Mouse (Mus musculus) lung, embryonic 14.5 days (tissue): Measurements from ENCODE around the gene Ssr4. TPM values are rescaled to one million over a fixed set of nuclear protein-coding genes. Genes with fewer than 3 reads are reported as not detected.

ENCODE experiments used
- ATAC-seq: fragments of 200-750 bp; cut with Nextera tagmentation; 2 replicates; pipeline ENCODE4 v1.8.0; 2017; ENCODE audit warnings: mild to moderate bottlenecking, moderate TSS enrichment, moderate library complexity; ENCODE audit not compliant: insufficient read depth
- DNase-seq: peaks from one replicate; pipeline ENCODE4 v3.0.0-alpha.2; 2015
- H3K27ac ChIP-seq: fragments of 300-500 bp; sonication (generic); 2 replicates; pipeline ENCODE4 v1.5.1; 2014; ENCODE audit warnings: low read depth, mild to moderate bottlenecking, moderate library complexity
- H3K27me3 ChIP-seq: fragments of 300-500 bp; sonication (generic); 2 replicates; pipeline ENCODE4 v1.6.1; 2014; ENCODE audit warnings: low read length, control low read depth; ENCODE audit not compliant: insufficient read depth
- H3K36me3 ChIP-seq: fragments of 300-500 bp; sonication (generic); 2 replicates; pipeline ENCODE4 v1.6.1; 2014; ENCODE audit warnings: control low read depth; ENCODE audit not compliant: insufficient read depth
- H3K4me1 ChIP-seq: fragments of 300-500 bp; sonication (generic); 2 replicates; pipeline ENCODE4 v1.6.1; 2014; ENCODE audit warnings: antibody characterized with exemption, control low read depth; ENCODE audit not compliant: insufficient read depth
- H3K4me2 ChIP-seq: fragments of 300-500 bp; sonication (generic); 2 replicates; pipeline ENCODE4 v1.6.1; 2014; ENCODE audit warnings: mild to moderate bottlenecking
- H3K4me3 ChIP-seq: fragments of 300-500 bp; sonication (generic); 2 replicates; pipeline ENCODE4 v1.5.1; 2014; ENCODE audit warnings: low read depth, low read length
- H3K9ac ChIP-seq: fragments of 300-500 bp; sonication (generic); 2 replicates; pipeline ENCODE4 v1.6.1; 2014
- H3K9me3 ChIP-seq: fragments of 300-500 bp; sonication (generic); 2 replicates; pipeline ENCODE4 v1.6.1; 2016; ENCODE audit warnings: low read depth, low read length, control low read depth
- CTCF ChIP-seq: IDR thresholded peaks from 2 replicates; pipeline ENCODE4 v1.5.1; 2016; ENCODE audit warnings: antibody characterized with exemption, low read depth
- WGBS: fragments of 180-500 bp; shearing (Covaris S2); extraction: QIAGEN DNeasy Blood & Tissue Kit; methylation state at CpG from one replicate; pipeline ENCODE4 v1.1.7; 2014; 5-methylcytosine and 5-hydroxymethylcytosine counted together
- polyA plus RNA-seq: library from polyadenylated mRNA; unstranded; fragments of >200 nt; fragmentation: Nextera tagmentation; extraction: Ambion mirVana; gene quantifications from 2 replicates; pipeline ENCODE4 v1.2.1, GENCODE M21; 2014

Gene Ssr4
- polyA plus RNA-seq, 1 experiment from 2014 or later: 199 TPM

DNA sequence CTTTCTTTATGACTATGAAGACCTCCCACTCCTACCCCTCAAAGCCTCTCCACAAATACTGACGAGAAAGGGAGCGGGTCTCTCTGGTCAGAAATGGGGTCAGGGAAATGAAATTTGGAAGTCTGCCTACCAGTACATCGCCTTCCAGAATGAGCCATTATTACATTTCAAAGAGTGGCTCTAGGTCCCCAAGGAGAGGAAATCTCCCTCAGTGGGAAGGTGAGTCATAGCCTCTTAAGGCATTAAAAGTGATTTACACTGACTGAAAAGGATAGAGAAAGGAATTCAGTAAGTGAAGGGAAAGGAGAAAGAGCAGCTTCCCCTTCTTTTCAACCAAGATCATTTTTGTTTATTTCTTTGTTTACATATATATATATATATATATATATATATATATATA, 49.9 kb downstream of the Ssr4 start:
- WGBS: 87% methylated on average over 3 of the region's 3 CpGs
- Histone ChIP-seq H3K27me3 (no peaks in the 10 kb centered on the region), H3K9ac (no peak overlapping the region), H3K9me3 (no peaks in the 10 kb centered on the region), H3K4me1 (no peaks in the 10 kb centered on the region), H3K27ac (no peak overlapping the region), H3K4me2 (no peak overlapping the region), H3K4me3 (no peak overlapping the region), H3K36me3 (no peaks in the 10 kb centered on the region)
- DNase-seq (no peak), ATAC-seq (no peak)
- no peak for TF ChIP-seq CTCF

Other genes starting within 250 kb of the Ssr4 start
- gene Dusp9, start 147.6 kb upstream of the Ssr4 start, polyA plus RNA-seq: 4.1 and 6.6 TPM in 2 replicates
- 12.0 and 14.0 TPM in 2 replicates for gene Pnck, start 126.9 kb upstream of the Ssr4 start, polyA plus RNA-seq
- gene Slc6a8, start 113.9 kb upstream of the Ssr4 start, polyA plus RNA-seq: 7.4 and 10.6 TPM in 2 replicates
- gene Bcap31, start 70.9 kb upstream of the Ssr4 start, polyA plus RNA-seq: 235 and 244 TPM in 2 replicates
- gene Abcd1, start 70.4 kb upstream of the Ssr4 start, polyA plus RNA-seq: 15.5 and 15.6 TPM in 2 replicates
- gene Plxnb3, start 29.9 kb upstream of the Ssr4 start, polyA plus RNA-seq: 0.32 and 0.42 TPM in 2 replicates
- 1.2 and 2.1 TPM in 2 replicates for gene Srpk3, start 12.6 kb upstream of the Ssr4 start, polyA plus RNA-seq
- gene Idh3g, start 131 bp upstream of the Ssr4 start, polyA plus RNA-seq: 210 and 219 TPM in 2 replicates
- 0.99 and 1.3 TPM in 2 replicates for gene Pdzd4, start 37.9 kb downstream of the Ssr4 start, polyA plus RNA-seq
- gene Avpr2, start 105.1 kb downstream of the Ssr4 start, polyA plus RNA-seq: not detected in 2 replicates
- 1.5 and 2.8 TPM in 2 replicates for gene L1cam, start 109.1 kb downstream of the Ssr4 start, polyA plus RNA-seq
- gene Arhgap4, start 134.8 kb downstream of the Ssr4 start, polyA plus RNA-seq: 2.6 TPM in 2 replicates
- 137 and 146 TPM in 2 replicates for gene Naa10, start 134.9 kb downstream of the Ssr4 start, polyA plus RNA-seq
- gene Renbp, start 143.8 kb downstream of the Ssr4 start, polyA plus RNA-seq: 28.9 and 33.6 TPM in 2 replicates
- 73.6 and 81.3 TPM in 2 replicates for gene Hcfc1, start 179.3 kb downstream of the Ssr4 start, polyA plus RNA-seq
- gene Irak1, start 236.9 kb downstream of the Ssr4 start, polyA plus RNA-seq: 68.3 and 70.0 TPM in 2 replicates